Mouse (Mus musculus) MEL (cell line): ENCODE measurements around the gene Gpx4. TPM values are rescaled to one million over a fixed set of nuclear protein-coding genes. Genes with fewer than 3 reads are reported as not detected.
"Not testable (repeated sequence)": the region's sequence is repeated elsewhere in the genome, so short reads cannot be mapped to it uniquely, and the experiment has no call there.

ENCODE experiments used
- DNase-seq: peaks from one replicate; pipeline ENCODE4 v3.0.0; 2011; ENCODE audit warnings: low read depth, low spot score
- H3K27ac ChIP-seq: 2 replicates; pipeline ENCODE4 v1.5.1; 2012; ENCODE audit warnings: low read depth, mild to moderate bottlenecking, control low read depth, low read length, moderate library complexity; ENCODE audit not compliant: control insufficient read depth
- H3K27me3 ChIP-seq, 2 experiments: fragments of 150-350 bp in 1 of 2; sonication (generic) in 1 of 2; 2 replicates each; pipeline ENCODE4 v1.6.1; 2012; ENCODE audit warnings: low read length in 2 of 2, mild to moderate bottlenecking in 2 of 2, improper control_type of control experiment in 1 of 2, moderate library complexity in 1 of 2; ENCODE audit not compliant: insufficient read depth in 2 of 2, control insufficient read depth in 1 of 2
- H3K36me3 ChIP-seq, 2 experiments: 2 replicates each; pipeline ENCODE4 v1.6.1; 2012 to 2014; ENCODE audit warnings: low read length in 2 of 2, improper control_type of control experiment in 1 of 2, inconsistent platforms in 1 of 2, mild to moderate bottlenecking in 1 of 2; ENCODE audit not compliant: insufficient read depth in 2 of 2, control insufficient read depth in 1 of 2
- H3K4me1 ChIP-seq, 2 experiments: fragments of 150-350 bp in 1 of 2; sonication (generic) in 1 of 2; 2 replicates each; pipeline ENCODE4 v1.6.1; 2012; ENCODE audit warnings: low read length in 2 of 2, improper control_type of control experiment in 1 of 2, mild to moderate bottlenecking in 1 of 2; ENCODE audit not compliant: insufficient read depth in 2 of 2, control insufficient read depth in 1 of 2
- H3K4me3 ChIP-seq, 2 experiments: fragments of 150-350 bp in 1 of 2; sonication (generic) in 1 of 2; 2 replicates each; pipeline ENCODE4 v1.5.1; 2012; ENCODE audit warnings: low read depth in 2 of 2, low read length in 2 of 2, mild to moderate bottlenecking in 2 of 2, moderate library complexity in 2 of 2, control low read depth in 1 of 2, improper control_type of control experiment in 1 of 2; ENCODE audit not compliant: control insufficient read depth in 1 of 2, insufficient read depth in 1 of 2
- H3K79me2 ChIP-seq: 2 replicates; pipeline ENCODE4 v1.6.1; 2012; ENCODE audit warnings: mild to moderate bottlenecking, low read length, moderate library complexity; ENCODE audit not compliant: control insufficient read depth, poor library complexity, insufficient read depth
- H3K9ac ChIP-seq: 2 replicates; pipeline ENCODE4 v1.6.1; 2012; ENCODE audit warnings: low read depth, mild to moderate bottlenecking, control low read depth, low read length, moderate library complexity; ENCODE audit not compliant: control insufficient read depth, poor library complexity, severe bottlenecking
- H3K9me3 ChIP-seq: fragments of 150-350 bp; sonication (generic); replicated peaks from 2 replicates; pipeline ENCODE4 v1.6.1; 2012; ENCODE audit warnings: mild to moderate bottlenecking, low read length, improper control_type of control experiment, moderate library complexity; ENCODE audit not compliant: insufficient read depth
- CTCF ChIP-seq, 3 experiments: IDR thresholded peaks in 2 of 3; conservative IDR thresholded peaks in 1 of 3; 2 replicates each; pipeline ENCODE4 v1.5.1; 2011 to 2012; ENCODE audit warnings: low read length in 3 of 3, low read depth in 2 of 3, mild to moderate bottlenecking in 2 of 3, improper control_type of control experiment in 1 of 3, inconsistent platforms in 1 of 3, mixed read lengths in 1 of 3, moderate library complexity in 1 of 3; ENCODE audit not compliant: control insufficient read depth in 1 of 3, insufficient read depth in 1 of 3, poor library complexity in 1 of 3, severe bottlenecking in 1 of 3
- GATA1 ChIP-seq: IDR thresholded peaks from 2 replicates; pipeline ENCODE4 v1.6.1; 2011; ENCODE audit warnings: low read depth, low read length, improper control_type of control experiment
- JUND ChIP-seq: IDR thresholded peaks from 2 replicates; pipeline ENCODE4 v1.6.1; 2011; ENCODE audit warnings: low read depth, mild to moderate bottlenecking, improper control_type of control experiment, low read length
- MAZ ChIP-seq: IDR thresholded peaks from 2 replicates; pipeline ENCODE4 v1.6.1; 2012; ENCODE audit warnings: low read depth, mild to moderate bottlenecking, inconsistent platforms, low read length, improper control_type of control experiment
- MEF2A ChIP-seq: IDR thresholded peaks from 2 replicates; pipeline ENCODE4 v1.6.1; 2014; ENCODE audit warnings: low read depth, mild to moderate bottlenecking, inconsistent platforms, low read length, improper control_type of control experiment; ENCODE audit not compliant: poor library complexity, insufficient replicate concordance, severe bottlenecking; ENCODE audit errors: extremely low read depth
- MXI1 ChIP-seq: IDR thresholded peaks from 2 replicates; pipeline ENCODE4 v1.6.1; 2011; ENCODE audit warnings: mild to moderate bottlenecking, low read depth, low read length, improper control_type of control experiment
- MYB ChIP-seq: IDR thresholded peaks from 2 replicates; pipeline ENCODE4 v1.6.1; 2011; ENCODE audit warnings: mild to moderate bottlenecking, low read depth, low read length, improper control_type of control experiment
- NELFE ChIP-seq: IDR thresholded peaks from 2 replicates; pipeline ENCODE4 v1.6.1; 2011; ENCODE audit warnings: low read depth, low read length, improper control_type of control experiment
- NRF1 ChIP-seq: IDR thresholded peaks from 2 replicates; pipeline ENCODE4 v1.6.1; 2014; ENCODE audit warnings: low read depth, mild to moderate bottlenecking, inconsistent platforms, low read length, improper control_type of control experiment, moderate library complexity; ENCODE audit not compliant: poor library complexity, insufficient read depth, severe bottlenecking
- POLR2AphosphoS2 ChIP-seq: IDR thresholded peaks from 2 replicates; pipeline ENCODE4 v1.6.1; 2011; ENCODE audit warnings: low read length, improper control_type of control experiment
- RCOR1 ChIP-seq: IDR thresholded peaks from 2 replicates; pipeline ENCODE4 v1.6.1; 2012; ENCODE audit warnings: low read depth, mild to moderate bottlenecking, inconsistent platforms, low read length, improper control_type of control experiment
- SMC3 ChIP-seq: IDR thresholded peaks from 2 replicates; pipeline ENCODE4 v1.6.1; 2011; ENCODE audit warnings: low read depth, low read length, improper control_type of control experiment
- TAL1 ChIP-seq: IDR thresholded peaks from 2 replicates; pipeline ENCODE4 v1.6.1; 2012; ENCODE audit warnings: mild to moderate bottlenecking, inconsistent platforms, low read length, moderate library complexity, mixed read lengths
- UBTF ChIP-seq: IDR thresholded peaks from 2 replicates; pipeline ENCODE4 v1.6.1; 2012; ENCODE audit warnings: low read depth, mild to moderate bottlenecking, inconsistent platforms, low read length, improper control_type of control experiment, moderate library complexity, borderline replicate concordance; ENCODE audit not compliant: insufficient read depth
- ZC3H11A ChIP-seq: IDR thresholded peaks from 2 replicates; pipeline ENCODE4 v1.6.1; 2012; ENCODE audit warnings: low read depth, mild to moderate bottlenecking, inconsistent platforms, low read length, improper control_type of control experiment
- ZNF384 ChIP-seq: IDR thresholded peaks from 2 replicates; pipeline ENCODE4 v1.6.1; 2012; ENCODE audit warnings: low read depth, mild to moderate bottlenecking, inconsistent platforms, low read length, improper control_type of control experiment
- polyA plus RNA-seq, 2 experiments: library from polyadenylated mRNA; stranded (reverse) in 1 of 2; unstranded in 1 of 2; fragments of >175 nt in 1 of 2; fragments of >200 nt in 1 of 2; gene quantifications; 2 replicates each; pipeline versions ENCODE4 v1.2.1 to v1.2.4; 2012; ENCODE audit warnings: low replicate concordance in 2 of 2, low read depth in 1 of 2; ENCODE audit not compliant: insufficient read length in 2 of 2, insufficient read depth in 1 of 2, missing spikeins in 1 of 2
- total RNA-seq: library from RNA; depleted of rRNA; stranded (reverse); fragments of 300-350 nt; gene quantifications from 2 replicates; pipeline ENCODE4 v1.2.3, GENCODE M21; 2012

Gpx4 gene
- total and polyA plus RNA-seq, 3 experiments = 508 to 536 TPM; not detected in 1

GRCm38 (mm10) chr10:80045364-80045763 is 1.6 kb upstream of the Gpx4 start:
- peak; percentile 69 for TF ChIP-seq ZNF384
- not testable (repeated sequence) for H3K27me3 ChIP-seq, H3K9me3 ChIP-seq, H3K9ac ChIP-seq, DNase-seq, H3K4me3 ChIP-seq, H3K79me2 ChIP-seq, H3K27ac ChIP-seq
- peaks cover 18 to 23% of the 10 kb centered on the region in 2 experiments for H3K4me1 ChIP-seq
- H3K36me3 ChIP-seq = peaks cover 0 to 24% of the 10 kb centered on the region in 2 experiments; a peak in 2 of 4 replicates

- Histone ChIP-seq H3K79me2 (no peaks in the 10 kb centered on the region; the same call in 1 of the 2 replicates), H3K9ac (no peak overlapping the region), H3K27me3 (no peaks in the 10 kb centered on the region), H3K36me3 (peaks cover 0 to 28% of the 10 kb centered on the region in 2 experiments; a peak in 2 of 4 replicates), H3K27ac (no peak overlapping the region), H3K4me1 (peaks cover 22 to 26% of the 10 kb centered on the region in 2 experiments), H3K4me3 (no peak overlapping the region), H3K9me3 (no peaks in the 10 kb centered on the region)
- DNase-seq = no peak
- TF ChIP-seq RCOR1 = no peak
- no peak for TF ChIP-seq TAL1
- TF ChIP-seq POLR2AphosphoS2 = no peak
- no peak for TF ChIP-seq SMC3
- no peak for TF ChIP-seq JUND
- TF ChIP-seq MEF2A = no peak
Observed at GRCm38 (mm10) chr10:80045766-80046165, 1.2 kb upstream of the Gpx4 start.

- Histone ChIP-seq H3K27me3 (no peaks in the 10 kb centered on the region), H3K9me3 (no peaks in the 10 kb centered on the region), H3K36me3 (peaks cover 0 to 34% of the 10 kb centered on the region in 2 experiments; a peak in 2 of 4 replicates), H3K9ac (peak overlapping the region; percentile 43), H3K79me2 (no peaks in the 10 kb centered on the region; the same call in 1 of the 2 replicates), H3K4me3 (peak overlapping the region; percentile 27 to 36), H3K27ac (peak overlapping the region; percentile 67), H3K4me1 (peaks cover 22 to 38% of the 10 kb centered on the region in 2 experiments)
- peak; percentile 32 for DNase-seq
- TF ChIP-seq GATA1 (no peak), ZC3H11A (no peak), MAZ (no peak), MYB (no peak), NELFE (no peak), SMC3 (no peak), CTCF (IDR thresholded peaks at IDR 0.05 in 2 of 3, conservative IDR thresholded peaks at IDR 0.05 in 1 of 3; ENCODE audit: control insufficient read depth in 1 of 3, insufficient read depth in 1 of 3, low read depth in 2 of 3, low read length in 3 of 3, poor library complexity in 1 of 3, severe bottlenecking in 1 of 3) (no peak), NRF1 (no peak), UBTF (no peak), RCOR1 (no peak), MXI1 (no peak)
Observed at GRCm38 (mm10) chr10:80048396-80048795, 1.4 kb downstream of the Gpx4 start.
